Mouse (Mus musculus): ENCODE measurements around the gene Trim15.

Trim15 gene

DNA sequence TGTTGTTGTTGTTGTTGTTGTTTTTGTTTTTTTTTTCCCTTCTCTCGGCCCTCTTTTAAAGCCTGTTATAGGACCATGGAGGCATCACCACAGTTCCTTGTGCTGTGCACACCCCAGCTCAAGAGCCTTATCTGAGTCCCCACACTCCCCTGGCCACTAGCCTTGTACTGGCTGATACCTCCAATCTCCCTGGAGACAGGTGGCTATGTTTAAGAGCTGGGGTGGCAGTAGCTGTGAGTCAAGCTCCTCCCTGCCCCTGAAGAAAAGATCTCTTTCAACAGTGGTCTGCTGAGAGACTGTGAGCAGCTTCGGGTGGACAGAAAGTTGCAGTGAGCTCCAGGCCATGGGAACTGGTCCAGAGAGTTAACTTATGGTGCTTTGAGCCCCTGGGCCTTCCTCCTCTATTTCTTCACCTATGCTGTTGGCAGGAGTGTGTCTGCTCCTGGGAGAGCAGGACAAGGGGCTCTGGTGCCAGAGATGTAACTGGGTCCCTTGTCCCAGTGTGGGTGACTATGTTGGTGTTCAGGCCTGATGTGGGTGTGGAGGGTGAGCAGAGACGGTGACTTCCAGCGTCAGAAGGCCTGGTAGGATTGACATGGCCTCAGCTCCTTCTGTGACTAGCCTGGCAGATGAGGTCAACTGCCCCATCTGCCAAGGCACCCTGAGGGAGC is 2.4 kb upstream of the Trim15 start, which contains the start of gene Trim10:
Trim10 (plus strand) TSS at position 291 of the 671 bp plus-strand sequence.
- DNase-seq (ENCODE audit: low read depth, low spot score): no peak

DNA sequence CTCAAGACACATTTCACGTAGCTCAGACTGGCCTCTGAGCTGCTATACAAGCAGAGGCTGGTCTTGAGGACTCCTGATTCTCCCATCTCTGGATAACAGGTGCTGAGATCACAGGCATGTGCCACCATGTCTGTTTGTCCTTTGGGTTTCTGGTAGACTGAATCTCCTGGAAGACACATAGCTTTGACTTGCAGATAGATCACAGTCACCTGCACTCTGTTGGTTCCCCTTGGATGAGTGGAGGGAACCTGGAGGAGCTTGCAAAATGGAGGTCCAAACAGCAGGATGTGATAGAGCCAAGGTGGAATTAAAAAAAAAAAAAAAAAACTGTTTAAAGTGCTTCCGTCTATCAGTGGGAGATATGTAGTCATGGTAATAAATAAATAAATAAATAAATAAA is 1.8 kb upstream of the Trim15 start:
- DNase-seq (ENCODE audit: low read depth, low spot score): no peak

DNA sequence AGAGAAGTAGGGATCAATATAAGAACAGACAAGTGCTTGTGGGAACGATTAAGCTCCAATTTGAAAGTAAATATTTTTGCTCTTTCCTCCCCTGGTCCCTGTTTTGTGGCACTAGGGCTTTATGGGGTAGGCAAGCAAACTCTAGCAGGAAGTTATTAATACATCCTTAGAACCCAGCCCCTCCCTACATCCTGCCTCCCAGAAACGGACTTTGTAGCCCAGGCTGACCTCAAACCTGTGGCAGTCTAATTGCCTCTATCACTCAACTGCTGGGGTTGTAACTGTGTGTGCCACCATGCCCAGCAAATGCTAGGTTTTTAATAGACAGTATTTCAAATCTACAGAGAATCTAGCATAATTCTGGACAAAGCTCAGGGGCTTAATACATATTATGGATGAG is 5.3 kb downstream of the Trim15 start:
- no peak for DNase-seq (ENCODE audit: low read depth, low spot score)

DNA sequence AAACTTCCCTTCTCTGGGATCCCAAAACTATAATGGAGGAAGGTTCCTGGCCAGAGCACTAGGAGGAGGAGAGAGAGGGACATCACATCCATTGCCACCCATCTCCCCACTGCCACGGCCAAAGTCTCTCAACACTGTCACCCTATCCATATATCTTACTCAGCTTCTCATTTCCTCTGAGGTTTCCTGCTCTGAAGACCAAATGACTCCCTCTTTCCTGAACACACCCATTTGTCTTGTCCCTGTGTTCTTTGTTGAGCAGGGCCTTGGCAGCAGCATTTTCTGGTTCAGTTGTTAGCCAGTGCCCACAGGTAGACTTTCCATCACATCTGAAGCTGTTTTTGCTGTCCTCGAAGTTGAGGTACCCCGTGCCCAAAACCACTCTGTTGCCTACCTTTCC is 8.8 kb downstream of the Trim15 start:
- DNase-seq (ENCODE audit: low read depth, low spot score): no peak

DNA sequence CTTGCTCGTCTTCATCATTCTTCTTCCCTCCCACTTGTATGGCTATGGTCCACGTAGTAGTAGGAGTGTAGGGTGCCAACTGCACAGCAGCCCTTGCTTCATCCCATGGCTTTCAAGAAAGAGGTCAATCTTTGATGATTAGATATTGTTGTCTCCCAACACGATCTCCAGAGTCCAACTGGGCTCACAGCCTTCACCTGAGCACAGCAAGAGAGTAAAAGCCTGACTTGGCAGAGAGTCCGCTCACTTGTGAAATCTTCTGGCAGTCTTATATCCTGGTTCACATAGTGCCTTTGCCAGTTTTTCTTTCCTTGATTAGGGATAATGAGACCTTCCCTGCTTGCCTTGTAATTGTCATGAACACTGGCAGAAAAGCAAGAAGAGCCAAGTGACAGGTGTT is 10.8 kb downstream of the Trim15 start:
- no peak for DNase-seq (ENCODE audit: low read depth, low spot score)

DNA sequence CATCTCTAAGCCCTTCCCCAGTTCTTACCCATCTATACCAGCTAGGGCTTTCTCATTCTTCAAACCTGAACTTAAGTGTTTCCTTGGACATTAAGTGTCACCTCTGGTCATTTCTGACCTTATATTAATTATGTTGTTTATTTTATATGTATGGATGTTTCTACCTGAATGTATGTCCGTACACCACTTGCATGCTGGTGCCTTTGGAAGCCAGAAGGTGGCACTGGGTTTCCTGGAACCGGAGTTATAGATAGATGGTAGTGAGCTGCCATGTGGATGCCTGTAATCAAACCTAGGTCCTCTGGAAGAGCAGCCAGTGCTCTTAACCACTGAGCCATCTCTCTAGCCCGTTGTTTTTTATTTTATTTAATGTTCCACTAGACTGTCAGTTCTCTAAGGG is 11.5 kb downstream of the Trim15 start:
- no peak for DNase-seq (ENCODE audit: low read depth, low spot score)

DNA sequence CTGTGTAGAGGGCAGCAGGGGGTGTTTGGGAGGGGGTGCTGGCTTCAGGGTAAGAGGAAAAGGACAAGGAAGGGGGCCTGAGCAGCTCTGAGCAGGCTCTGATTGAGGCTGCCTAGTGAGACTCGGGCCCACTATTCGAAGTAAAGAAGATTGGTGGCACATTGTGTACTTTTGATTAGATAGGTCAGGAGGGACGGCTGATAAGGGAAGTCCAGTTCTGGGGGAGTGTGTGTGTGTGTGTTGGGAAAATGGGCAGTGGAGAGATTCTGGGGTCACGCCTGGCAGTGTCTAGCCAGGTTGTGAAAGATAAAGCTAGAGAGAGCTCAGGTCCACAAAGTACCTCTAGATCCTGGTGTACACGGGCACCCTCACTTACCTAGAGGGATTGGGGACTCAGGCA is 15.4 kb downstream of the Trim15 start:
- no peak for DNase-seq (ENCODE audit: low read depth, low spot score)

DNA sequence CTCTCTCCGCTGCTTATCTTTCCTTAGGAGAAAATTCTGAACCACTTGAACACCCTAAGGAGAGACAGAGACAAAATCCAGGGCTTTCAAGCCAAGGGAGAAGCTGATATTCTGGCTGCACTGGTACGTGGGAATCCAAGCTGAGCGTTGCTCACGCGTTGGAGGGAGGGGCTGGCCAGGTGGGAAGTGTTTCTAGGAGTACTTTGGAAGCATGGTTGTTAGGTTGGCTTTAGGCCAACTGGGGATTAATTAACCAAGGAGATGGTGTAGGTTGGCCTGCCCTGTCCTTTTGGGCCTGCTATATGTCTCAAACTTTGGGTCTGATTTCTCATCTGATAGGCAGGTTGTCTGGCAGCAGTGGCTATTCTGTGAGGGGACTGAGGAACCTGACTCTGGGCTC is 15.8 kb downstream of the Trim15 start:
- no peak for DNase-seq (ENCODE audit: low read depth, low spot score)

DNA sequence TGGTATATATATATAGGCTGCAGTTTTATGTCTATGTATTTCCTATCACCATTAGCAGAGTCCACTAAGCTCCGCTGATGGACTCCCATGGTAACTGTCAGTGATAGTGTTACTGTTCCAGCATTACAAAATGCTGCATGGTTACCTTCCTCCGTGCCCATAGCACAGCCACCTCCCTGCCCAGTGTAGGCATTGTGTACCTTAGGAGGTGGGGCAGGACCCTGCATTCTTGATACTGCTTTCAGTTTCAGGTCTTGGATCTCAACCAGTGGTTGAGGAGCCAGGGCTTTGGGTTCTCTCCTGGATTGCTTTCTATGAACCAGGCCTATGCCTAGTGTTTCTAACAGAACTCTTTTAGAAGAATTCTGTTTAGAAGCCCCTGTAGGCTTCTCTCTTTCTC is 17.0 kb downstream of the Trim15 start:
- DNase-seq (ENCODE audit: low read depth, low spot score): no peak

DNA sequence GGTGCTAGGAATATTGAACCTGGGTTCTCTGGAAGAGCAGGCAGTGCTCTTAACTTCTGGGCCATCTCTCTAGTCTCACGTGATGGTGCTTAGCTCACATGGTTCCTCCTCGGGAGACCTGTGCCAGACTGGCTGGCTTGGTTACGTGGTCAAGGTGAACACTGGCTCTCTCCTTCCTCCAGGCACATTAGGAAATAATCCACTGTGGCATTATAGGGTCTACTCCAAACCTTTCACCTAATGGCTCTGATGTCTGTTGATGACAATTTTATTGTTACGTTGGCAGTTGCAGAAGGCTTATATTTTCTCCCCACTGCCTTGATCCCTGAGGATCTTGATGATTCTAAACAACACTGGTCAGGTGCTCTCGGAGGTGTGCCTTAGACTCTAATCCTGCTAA is 18.1 kb downstream of the Trim15 start:
- no peak for DNase-seq (ENCODE audit: low read depth, low spot score)

DNA sequence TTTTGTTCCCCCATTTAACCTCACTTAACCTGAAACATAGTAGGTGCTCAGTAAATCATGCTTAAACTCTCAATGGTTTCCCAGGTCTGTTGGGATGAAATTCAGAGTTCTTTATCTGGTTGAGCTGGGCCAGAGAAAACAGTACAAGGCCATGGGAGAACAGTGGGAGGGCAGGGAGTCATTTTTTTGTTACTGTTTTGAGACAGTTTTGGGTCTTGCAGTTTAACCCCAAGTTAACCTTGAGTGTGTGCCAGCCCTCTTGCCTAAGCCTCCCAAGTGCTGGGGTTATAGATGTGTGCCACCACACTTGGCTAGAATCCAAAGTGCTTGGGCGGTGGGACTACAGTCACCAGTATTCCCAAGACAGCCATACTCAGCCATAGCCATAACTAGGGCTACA is 22.3 kb downstream of the Trim15 start:
- no peak for DNase-seq (ENCODE audit: low read depth, low spot score)

DNA sequence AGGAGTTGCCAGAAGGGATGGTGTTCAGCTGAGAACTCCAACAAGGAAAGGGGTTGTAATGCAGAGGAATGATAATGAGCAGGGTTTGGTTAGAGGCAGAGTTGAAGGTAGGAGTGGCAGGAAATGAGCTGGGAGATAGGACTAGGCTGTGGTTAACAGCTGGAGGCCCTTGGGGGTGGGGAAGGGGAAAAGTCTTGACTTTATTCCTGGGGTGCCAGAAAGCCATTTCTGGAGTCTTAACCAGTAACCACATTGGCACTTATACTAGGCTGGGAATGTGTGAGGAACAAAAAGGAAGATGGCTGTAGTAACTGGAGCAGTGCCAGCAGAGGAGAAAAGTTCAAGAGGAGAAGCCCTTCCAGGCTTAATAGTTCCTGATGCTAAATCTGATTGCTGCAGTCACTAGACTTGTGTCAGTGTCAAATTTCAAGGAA is 22.7 kb downstream of the Trim15 start:
- DNase-seq (ENCODE audit: low read depth, low spot score): no peak

DNA sequence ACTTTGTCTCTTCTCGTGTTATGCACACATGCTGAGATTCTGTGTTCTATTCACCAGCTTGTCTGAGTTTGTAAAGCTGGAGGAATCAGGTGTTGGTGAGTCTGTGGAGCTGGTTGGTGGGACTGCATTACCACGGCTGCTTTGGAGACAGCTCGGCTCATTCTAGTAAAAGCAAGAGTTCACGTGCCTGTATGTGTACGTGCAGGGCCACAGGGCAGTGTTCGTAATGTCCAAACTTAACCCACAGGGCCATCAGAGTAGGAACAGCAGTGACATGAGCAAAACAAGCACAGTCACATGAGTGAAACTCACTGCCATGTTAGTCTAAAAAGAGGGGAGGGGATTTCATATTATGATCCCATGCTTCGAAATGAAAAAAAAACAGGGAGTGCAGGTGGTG is 23.3 kb downstream of the Trim15 start:
- no peak for DNase-seq (ENCODE audit: low read depth, low spot score)

DNA sequence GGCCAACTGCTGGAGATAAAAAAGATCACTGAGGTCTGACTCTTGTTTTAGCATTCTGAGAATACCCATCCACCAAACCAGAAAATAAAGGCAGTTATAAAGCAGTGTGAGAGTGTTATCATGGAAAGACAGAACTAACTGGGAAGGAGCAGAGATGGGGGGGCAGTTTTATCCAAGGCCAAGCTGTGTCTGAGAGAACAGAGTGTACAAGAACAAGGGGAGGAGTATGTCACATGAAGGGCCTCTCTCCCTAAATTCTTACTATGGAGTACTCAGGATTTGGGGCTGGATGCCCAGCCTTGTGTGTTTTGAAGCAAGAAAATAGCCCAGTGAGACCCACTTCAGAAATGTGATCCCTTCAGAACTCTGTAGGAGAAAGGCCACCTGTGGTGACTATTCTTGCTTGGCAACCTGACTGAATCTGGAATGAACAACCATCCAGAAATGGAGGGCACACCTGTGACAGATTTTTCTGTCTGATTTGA is 26.0 kb downstream of the Trim15 start:
- no peak for DNase-seq (ENCODE audit: low read depth, low spot score)

DNA sequence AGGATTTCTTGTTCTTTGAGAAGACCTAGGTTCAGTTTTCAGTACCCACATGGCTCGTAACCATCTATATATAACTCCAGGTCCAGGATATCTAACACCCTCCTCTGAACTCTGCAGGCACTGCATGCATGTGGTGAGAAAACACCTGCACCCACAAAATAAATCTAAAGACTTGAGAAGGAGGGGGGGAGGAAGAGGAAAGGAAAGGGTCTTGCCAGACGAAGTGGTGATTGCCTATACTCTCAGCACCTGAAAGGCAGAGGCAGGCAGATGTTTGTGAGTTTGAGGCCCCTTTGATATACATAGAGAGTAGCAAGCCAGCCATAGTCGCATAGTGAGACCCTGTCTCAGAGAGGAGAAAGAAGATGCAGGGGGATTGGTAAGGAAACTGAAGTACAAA is 27.1 kb downstream of the Trim15 start:
- DNase-seq (ENCODE audit: low read depth, low spot score): no peak

DNA sequence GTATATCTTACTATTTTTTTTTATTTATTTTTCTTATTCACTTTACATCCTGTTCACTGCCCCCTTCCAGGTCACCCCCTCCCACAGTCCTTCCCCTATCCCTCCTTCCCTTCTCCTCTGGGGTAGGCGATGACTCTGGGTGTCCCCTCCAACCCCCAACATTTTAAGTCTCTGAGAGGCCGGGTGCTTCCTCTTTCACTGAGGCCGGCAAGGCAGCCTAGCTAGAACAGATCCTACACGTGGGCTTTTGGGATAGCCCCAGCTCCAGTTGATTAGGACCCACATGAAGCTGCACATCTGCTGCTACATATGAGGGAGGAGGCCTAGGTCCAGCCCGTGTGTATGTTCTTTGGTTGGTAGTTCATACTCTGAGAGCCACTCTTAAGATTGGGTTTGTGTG is 28.0 kb downstream of the Trim15 start:
- DNase-seq (ENCODE audit: low read depth, low spot score): peak; percentile 81

DNA sequence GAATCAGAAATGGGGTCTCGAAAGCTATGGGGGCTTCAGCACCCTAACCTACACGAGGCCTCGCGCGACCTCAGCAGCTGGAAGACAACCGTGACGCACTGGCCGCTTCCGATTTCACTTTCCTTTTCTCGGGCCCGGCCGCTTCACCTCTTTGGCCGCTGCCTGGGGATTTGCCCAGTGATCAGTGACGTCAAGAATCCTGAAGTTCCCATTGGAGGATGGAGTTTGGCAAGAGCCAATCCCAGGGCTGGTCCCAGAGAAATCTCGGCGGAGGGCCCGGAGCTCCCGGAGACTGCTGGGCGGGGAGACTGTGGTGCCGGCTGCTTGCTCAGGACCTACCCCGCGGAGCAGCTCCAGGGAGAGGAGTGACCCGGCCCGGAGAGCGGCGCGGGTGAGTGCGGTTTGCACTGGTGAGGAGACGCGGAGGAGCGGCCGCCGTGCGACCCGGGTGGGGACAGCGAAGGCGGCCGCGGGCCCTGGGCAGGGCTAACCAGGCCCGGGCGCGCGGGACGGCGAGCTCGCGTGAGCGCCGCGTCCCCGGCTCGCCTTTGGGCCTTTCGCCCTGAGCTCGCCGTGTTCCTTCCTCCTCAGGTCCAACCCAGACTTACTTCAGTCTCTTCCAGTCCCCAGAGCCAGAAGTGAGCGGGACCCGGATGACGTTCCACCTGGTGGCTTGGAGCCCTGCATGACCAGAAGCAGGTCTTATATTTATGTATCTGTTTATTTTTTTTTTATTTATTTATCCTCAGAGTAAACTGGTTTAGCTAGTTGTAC is 29.9 kb downstream of the Trim15 start, which contains the start of gene Trim26:
Trim26 (plus strand) TSS at position 261 of the 774 bp plus-strand sequence.
- DNase-seq (ENCODE audit: low read depth, low spot score): peak; percentile 98

DNA sequence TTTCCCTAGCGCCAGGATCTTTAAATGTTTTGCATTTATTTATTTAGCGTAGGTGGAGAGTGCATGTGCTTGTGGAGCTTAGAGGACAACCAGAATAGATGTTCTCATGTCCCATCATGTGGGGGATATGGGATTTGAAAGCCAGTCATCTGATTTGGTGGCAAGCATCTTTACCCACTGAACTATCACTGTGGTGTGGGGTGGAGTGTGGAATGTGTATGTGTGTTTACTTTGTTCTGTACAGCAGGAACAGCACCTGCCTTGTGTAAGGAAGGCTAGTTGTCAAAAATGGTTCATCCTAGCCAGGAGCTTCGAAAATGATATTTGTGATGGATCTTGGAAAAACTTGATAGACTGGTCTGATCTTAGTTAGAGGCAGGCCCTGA is 30.6 kb downstream of the Trim15 start:
- no peak for DNase-seq (ENCODE audit: low read depth, low spot score)

DNA sequence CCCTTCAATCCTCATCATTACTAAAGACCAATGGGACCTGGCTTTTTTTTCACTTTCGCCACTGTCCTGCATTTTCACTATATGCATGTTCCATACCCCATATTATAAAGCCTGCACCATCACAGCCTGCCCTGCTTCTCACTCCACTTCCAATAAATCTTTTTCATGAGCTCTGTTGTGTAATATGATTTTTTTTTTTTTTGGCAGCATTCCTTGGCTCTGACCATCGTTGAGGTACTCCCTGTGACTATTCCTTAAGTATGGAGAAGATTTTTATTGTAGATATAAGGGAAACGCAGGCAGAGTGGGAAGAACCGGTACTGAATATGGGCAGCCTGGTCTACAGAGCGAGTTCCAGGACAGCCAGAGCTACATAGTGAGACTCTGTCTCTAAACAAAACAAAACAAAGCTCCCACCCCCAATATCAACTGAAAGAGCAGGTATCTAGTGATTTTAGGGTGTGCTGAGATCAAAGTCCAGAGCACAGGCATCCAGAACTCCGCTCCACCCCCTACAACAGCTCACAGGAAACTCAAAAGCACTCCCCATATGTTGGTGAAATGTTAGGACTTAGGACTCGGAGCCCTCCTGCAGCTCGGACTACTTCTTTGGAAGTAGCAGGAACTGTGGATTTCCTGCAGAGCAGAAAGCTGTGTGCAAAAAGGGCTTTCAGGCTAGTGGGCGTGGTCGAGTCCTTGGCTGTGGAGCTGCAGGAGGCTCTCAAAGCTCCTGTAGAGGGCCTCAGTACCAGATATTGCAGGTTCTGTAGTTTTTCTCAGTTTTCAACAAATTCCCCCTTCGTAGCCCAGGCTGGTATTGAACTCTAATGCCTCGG is 31.2 kb downstream of the Trim15 start:
- peak; percentile 11 for DNase-seq (ENCODE audit: low read depth, low spot score)

DNA sequence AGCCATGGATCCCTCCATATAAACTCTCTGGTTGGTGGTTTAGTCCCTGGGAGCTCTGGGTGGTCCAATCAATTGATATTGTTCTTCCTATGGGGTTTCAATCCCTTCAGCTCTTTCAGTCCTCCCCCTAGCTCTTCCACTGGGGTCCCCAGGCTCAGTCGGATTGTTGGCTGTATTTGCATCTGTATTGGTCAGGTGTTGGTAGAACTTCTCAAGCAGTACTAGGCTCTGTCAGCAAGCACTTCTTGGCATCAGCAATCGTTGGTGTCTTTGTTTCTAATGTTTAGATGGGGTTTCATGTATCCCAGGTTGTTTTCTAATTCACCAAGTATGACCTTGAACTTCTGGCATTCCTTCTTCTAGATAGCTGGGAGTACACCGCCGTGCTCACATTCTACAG is 34.3 kb downstream of the Trim15 start:
- no peak for DNase-seq (ENCODE audit: low read depth, low spot score)

DNA sequence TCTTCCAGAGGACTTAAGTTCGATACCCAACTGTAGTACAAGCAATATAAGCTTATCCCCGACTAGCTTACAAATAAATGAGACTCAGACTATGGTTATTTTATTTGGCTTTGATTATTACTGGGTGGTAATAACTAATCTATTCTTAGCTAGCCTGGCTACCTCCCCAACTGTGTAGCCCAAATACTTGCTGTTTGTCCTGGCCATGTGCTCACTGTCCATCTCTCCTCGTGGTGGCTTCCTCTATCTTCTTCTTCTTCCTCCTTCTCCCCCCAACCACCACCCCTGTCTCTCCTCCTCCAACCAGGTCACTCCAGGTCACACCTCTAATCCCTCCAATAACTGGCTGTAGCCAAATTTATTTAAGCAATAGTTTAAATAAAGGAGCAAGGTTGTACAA is 36.5 kb downstream of the Trim15 start:
- DNase-seq (ENCODE audit: low read depth, low spot score): no peak

DNA sequence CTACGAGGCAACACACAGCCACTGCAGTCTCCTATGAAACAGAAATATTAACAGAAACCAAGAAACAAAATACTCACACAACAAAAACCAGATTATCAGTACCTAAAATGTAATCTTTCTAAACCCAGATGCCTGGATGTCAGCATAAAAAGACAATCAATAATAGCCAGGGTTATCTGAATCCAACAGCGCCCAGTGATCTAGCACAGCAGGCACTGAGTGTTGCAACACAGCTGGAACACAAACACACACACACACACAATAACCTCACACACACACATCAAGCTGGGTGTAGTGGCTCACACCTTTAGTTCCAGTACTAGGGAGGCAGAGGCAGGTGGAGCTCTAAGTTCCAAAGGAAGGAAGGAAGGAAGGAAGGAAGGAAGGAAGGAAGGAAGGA is 38.5 kb downstream of the Trim15 start:
- DNase-seq (ENCODE audit: low read depth, low spot score): no peak
